ENCODE assay signal across 8 mouse cellular contexts in the genomic region with DNA sequence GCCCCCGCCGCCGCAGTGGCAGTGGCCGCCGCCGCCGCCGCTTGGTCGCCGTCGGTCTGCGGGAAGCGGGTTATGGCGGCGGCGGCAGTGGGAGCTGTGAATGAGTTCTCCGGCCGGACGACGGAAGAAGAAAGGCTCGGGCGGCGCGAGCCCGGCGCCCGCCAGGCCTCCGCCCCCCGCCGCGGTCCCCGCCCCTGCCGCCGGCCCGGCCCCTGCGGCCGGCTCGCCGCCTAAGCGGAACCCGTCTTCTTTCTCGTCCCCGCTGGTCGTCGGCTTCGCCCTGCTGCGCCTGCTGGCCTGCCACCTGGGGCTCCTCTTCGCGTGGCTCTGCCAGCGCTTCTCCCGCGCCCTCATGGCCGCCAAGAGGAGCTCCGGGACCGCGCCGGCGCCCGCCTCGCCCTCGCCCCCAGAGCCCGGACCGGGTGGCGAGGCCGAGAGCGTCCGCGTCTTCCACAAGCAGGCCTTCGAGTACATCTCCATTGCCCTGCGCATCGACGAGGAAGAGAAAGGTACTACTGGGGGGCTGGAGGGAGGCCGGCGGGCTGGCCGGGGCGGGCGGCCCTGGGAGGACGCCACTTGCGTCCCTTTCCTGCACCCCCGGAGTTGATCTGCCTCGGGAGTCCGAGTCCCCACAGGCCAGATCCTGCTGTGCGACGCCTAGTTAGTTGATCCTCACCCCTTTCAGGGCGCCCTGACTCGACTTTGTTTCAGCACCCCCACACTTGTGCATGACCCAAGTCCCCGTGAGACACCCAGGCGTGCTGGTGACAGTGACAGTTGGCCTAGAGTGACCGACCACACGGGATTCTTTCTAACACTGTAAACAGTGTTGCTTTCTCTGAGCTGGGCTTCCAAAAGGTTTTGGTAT. TPM values are rescaled to one million over a fixed set of nuclear protein-coding genes. Genes with fewer than 3 reads are reported as not detected.
DNase-seq lines count a peak whose midpoint lies in the region; ATAC-seq lines count a peak whose summit lies in the region.

Gene Spast, plus strand, starts transcription at position 51 of the 868 bp plus-strand sequence.

- DNase-seq in Muller cell, postnatal 12 days (ENCODE audit: inconsistent ontology term) = peak; percentile 82
- DNase-seq in cerebellum, adult 9-10 months = peak; percentile 68
- DNase-seq in frontal cortex, postnatal 14 days (ENCODE audit: low spot score in 2 of 2) = peak; percentile 25 to 46
- peak; percentile 71 to 73 for DNase-seq in layer of hippocampus, postnatal 36 days
- DNase-seq in lung, postnatal 4 days = peak; percentile 83 to 89
- peak; percentile 37 for DNase-seq in retina, embryonic 14.5 days (ENCODE audit: low spot score)
- DNase-seq in thymus, postnatal 36 days = peak; percentile 68 to 71

- under 1% methylated on average over 70 of the region's 90 CpGs for WGBS in hindbrain, embryonic 12.5 days

- peak within 1 kb of the TSS; percentile 97 for H3K9ac ChIP-seq in hindbrain, embryonic 12.5 days

- peak; percentile 80 for ATAC-seq in hindbrain, embryonic 12.5 days (ENCODE audit: low FRiP score)

- H3K4me3 ChIP-seq in hindbrain, embryonic 12.5 days = peak within 1 kb of the TSS; percentile 99

- H3K27ac ChIP-seq in hindbrain, embryonic 12.5 days = peak within 1 kb of the TSS; percentile 99

- H3K4me2 ChIP-seq in hindbrain, embryonic 12.5 days (replicated peaks) = peak within 1 kb of the TSS; percentile 69

- peaks cover 4% of the 10 kb centered on the region for H3K36me3 ChIP-seq in hindbrain, embryonic 12.5 days

- no peaks in the 10 kb centered on the region for H3K27me3 ChIP-seq in hindbrain, embryonic 12.5 days

- H3K4me1 ChIP-seq in hindbrain, embryonic 12.5 days = peaks cover 37% of the 10 kb centered on the region

- H3K9me3 ChIP-seq in hindbrain, embryonic 12.5 days (replicated peaks) = 0 out of 2 replicates have a peak, but pooled peaks cover 4% of the 10 kb centered on the region

RNA-seq across cellular contexts. Expression of gene Spast, which starts in this region (rescaled TPM):
- polyA plus RNA-seq in hindbrain, embryonic 12.5 days (2016; fragmentation: Nextera tagmentation; extraction: Ambion mirVana) = 52.2 and 53.0 TPM in 2 replicates
- total RNA-seq in layer of hippocampus, postnatal 36 days (2021) = 10 to 100 TPM; 59.2 to 60.5 TPM

Comparison
In these comparisons a context has a peak if more than half of its experiments do, and no peak if none do; other contexts are left out.
1. Peak in every context shown above with its lines: DNase-seq, ATAC-seq, H3K4me3 ChIP-seq and H3K27ac ChIP-seq.
2. DNase-seq: peak in every context shown above with its lines; median percentile 86 in lung, postnatal 4 days; 82 in Muller cell, postnatal 12 days; 72 in layer of hippocampus, postnatal 36 days; 70 in thymus, postnatal 36 days; 68 in cerebellum, adult 9-10 months; 37 in retina, embryonic 14.5 days; 36 in frontal cortex, postnatal 14 days.